In genomic region chr10:25000231-25001222, GRCm38 (mm10) we compare ENCODE assay signal across 17 mouse cellular contexts.
DNase-seq lines count a peak whose midpoint lies in the region; ATAC-seq and TF ChIP-seq lines count a peak whose summit lies in the region.
"Had no signal": no experiment of that assay in that cellular context is flagged by ENCODE, and none has a peak within 500 bp of the region (broad histone marks: within the 10 kb centered on the region; RNA-seq: fewer than 3 reads in every experiment).

No protein-coding gene starts in this region.

- TF ChIP-seq POLR2A in MEL (IDR thresholded peaks at IDR 0.05; ENCODE audit: control insufficient read depth in 1 of 2, insufficient read depth in 1 of 2, low read depth in 1 of 2, low read length in 2 of 2, poor library complexity in 1 of 2): no peak

- H3K4me1 ChIP-seq in liver, postnatal 0 days (ENCODE audit: insufficient read depth): no peaks in the 10 kb centered on the region
- peaks cover 0 to 7% of the 10 kb centered on the region in 2 experiments; a peak in 2 of 4 replicates for H3K4me1 ChIP-seq in MEL (ENCODE audit: control insufficient read depth in 1 of 2, insufficient read depth in 2 of 2, low read length in 2 of 2)
- H3K4me1 ChIP-seq in forebrain, postnatal 0 days (ENCODE audit: insufficient read depth): 0 out of 2 replicates have a peak, but pooled peaks cover 4% of the 10 kb centered on the region
- H3K4me1 ChIP-seq: limb, embryonic 12.5 days had no signal

- no peak for TF ChIP-seq RAD21 in MEL (IDR thresholded peaks at IDR 0.05; ENCODE audit: low read depth, low read length)

- ATAC-seq in liver, postnatal 0 days: no peak
- ATAC-seq in common myeloid progenitor, adult 5-6 weeks (replicated peaks; ENCODE audit: low read depth, poor library complexity, severe bottlenecking): peak; percentile 74
- ATAC-seq in forebrain, postnatal 0 days: peak; percentile 50
- ATAC-seq in granulocyte monocyte progenitor cell, adult 5-6 weeks (replicated peaks; ENCODE audit: poor library complexity, severe bottlenecking): no peak
- ATAC-seq: CD4-positive, CD25-positive, alpha-beta regulatory T cell, adult 4 months; intestine, embryonic 16.5 days; Patski had no signal

- no peaks in the 10 kb centered on the region for H3K27me3 ChIP-seq in liver, postnatal 0 days (ENCODE audit: insufficient read depth, low read length)
- H3K27me3 ChIP-seq in MEL (ENCODE audit: control insufficient read depth in 1 of 2, insufficient read depth in 2 of 2, low read length in 2 of 2): no peaks in the 10 kb centered on the region
- H3K27me3 ChIP-seq in forebrain, postnatal 0 days (ENCODE audit: insufficient read depth, low read length): no peaks in the 10 kb centered on the region
- H3K27me3 ChIP-seq: embryonic facial prominence, embryonic 13.5 days; limb, embryonic 12.5 days; Patski had no signal

- no peak for TF ChIP-seq CTCF in liver, postnatal 0 days (IDR thresholded peaks at IDR 0.05; ENCODE audit: low read depth)
- TF ChIP-seq CTCF in MEL (IDR thresholded peaks at IDR 0.05 in 2 of 3, conservative IDR thresholded peaks at IDR 0.05 in 1 of 3; ENCODE audit: control insufficient read depth in 1 of 3, insufficient read depth in 1 of 3, low read depth in 2 of 3, low read length in 3 of 3, poor library complexity in 1 of 3, severe bottlenecking in 1 of 3): no peak
- TF ChIP-seq CTCF in forebrain, postnatal 0 days (IDR thresholded peaks at IDR 0.05; ENCODE audit: low read depth): no peak

- DNase-seq in liver: peak; percentile 10
- no peak for DNase-seq in liver, postnatal 0 days
- DNase-seq in MEL (ENCODE audit: low read depth, low spot score): peak; percentile 57
- peak; percentile 42 for DNase-seq in forebrain, postnatal 0 days
- no peak for DNase-seq in cerebellum, adult 9-11 months
- no peak for DNase-seq in layer of hippocampus, postnatal 14 days (ENCODE audit: low spot score in 2 of 2)
- DNase-seq: cerebellum, adult 9-10 months; heart, adult 11 months; kidney, postnatal 10 days had no signal

- no peak overlapping the region for H3K9ac ChIP-seq in liver, postnatal 0 days (replicated peaks)
- peak overlapping the region; percentile 58 for H3K9ac ChIP-seq in MEL (ENCODE audit: control insufficient read depth, low read depth, low read length, poor library complexity, severe bottlenecking)
- no peak overlapping the region for H3K9ac ChIP-seq in forebrain, postnatal 0 days
- H3K9ac ChIP-seq: embryonic facial prominence, embryonic 13.5 days; limb, embryonic 12.5 days had no signal

- H3K4me3 ChIP-seq in liver, postnatal 0 days (ENCODE audit: low read depth, low read length): no peak overlapping the region
- peak overlapping the region in 1 of 2 experiments; percentile 13; a peak in 1 of 4 replicates for H3K4me3 ChIP-seq in MEL (ENCODE audit: control insufficient read depth in 1 of 2, insufficient read depth in 1 of 2, low read depth in 2 of 2, low read length in 2 of 2)
- no peak overlapping the region for H3K4me3 ChIP-seq in forebrain, postnatal 0 days (ENCODE audit: low read depth, low read length)
- H3K4me3 ChIP-seq: embryonic facial prominence, embryonic 13.5 days; limb, embryonic 12.5 days had no signal

- H3K36me3 ChIP-seq in liver, postnatal 0 days (replicated peaks; ENCODE audit: insufficient read depth, low read length): no peaks in the 10 kb centered on the region
- H3K36me3 ChIP-seq in MEL (ENCODE audit: control insufficient read depth in 1 of 2, insufficient read depth in 2 of 2, low read length in 2 of 2): peaks cover 0 to 2% of the 10 kb centered on the region in 2 experiments; a peak in 1 of 4 replicates
- no peaks in the 10 kb centered on the region for H3K36me3 ChIP-seq in forebrain, postnatal 0 days (ENCODE audit: insufficient read depth)
- H3K36me3 ChIP-seq: embryonic facial prominence, embryonic 13.5 days; limb, embryonic 12.5 days had no signal

- no peaks in the 10 kb centered on the region for H3K79me2 ChIP-seq in MEL (ENCODE audit: control insufficient read depth, insufficient read depth, low read length, poor library complexity)

- H3K4me2 ChIP-seq in liver, postnatal 0 days (ENCODE audit: low read depth, low read length): no peak overlapping the region
- H3K4me2 ChIP-seq in forebrain, postnatal 0 days (ENCODE audit: low read depth): no peak overlapping the region
- H3K4me2 ChIP-seq: embryonic facial prominence, embryonic 13.5 days; limb, embryonic 12.5 days had no signal

- no peak for TF ChIP-seq EP300 in liver, postnatal 0 days (IDR thresholded peaks at IDR 0.05; ENCODE audit: low read depth)
- no peak for TF ChIP-seq EP300 in MEL (IDR thresholded peaks at IDR 0.05; ENCODE audit: low read depth in 1 of 2, low read length in 2 of 2)

- H3K9me3 ChIP-seq in liver, postnatal 0 days (ENCODE audit: low read length): no peaks in the 10 kb centered on the region
- no peaks in the 10 kb centered on the region for H3K9me3 ChIP-seq in MEL (replicated peaks; ENCODE audit: insufficient read depth, low read length)
- no peaks in the 10 kb centered on the region for H3K9me3 ChIP-seq in forebrain, postnatal 0 days (ENCODE audit: low read length)
- H3K9me3 ChIP-seq: embryonic facial prominence, embryonic 13.5 days; limb, embryonic 12.5 days had no signal

- H3K27ac ChIP-seq in liver, postnatal 0 days (ENCODE audit: low read depth): no peak overlapping the region
- peak overlapping the region; percentile 30; the same call in 1 of the 2 replicates for H3K27ac ChIP-seq in MEL (ENCODE audit: control insufficient read depth, low read depth, low read length)
- H3K27ac ChIP-seq in forebrain, postnatal 0 days (ENCODE audit: low read depth, low read length): peak overlapping the region; percentile 59
- H3K27ac ChIP-seq: embryonic facial prominence, embryonic 13.5 days; limb, embryonic 12.5 days; macrophage had no signal

- WGBS in liver, postnatal 0 days (ENCODE audit: insufficient replicate concordance): 68% methylated on average over 20 of the region's 20 CpGs
- 69% methylated on average over 20 of the region's 20 CpGs for WGBS in forebrain, postnatal 0 days

TF ChIP-seq in MEL, 35 proteins besides CTCF, POLR2A, EP300 and RAD21:
- TF ChIP-seq NRF1 (IDR thresholded peaks at IDR 0.05; ENCODE audit: insufficient read depth, low read depth, low read length, poor library complexity, severe bottlenecking) (no peak), TCF12 (IDR thresholded peaks at IDR 0.05; ENCODE audit: low read depth, low read length) (no peak), ETS1 (IDR thresholded peaks at IDR 0.05; ENCODE audit: low read depth, low read length) (no peak), CHD1 (IDR thresholded peaks at IDR 0.05; ENCODE audit: low read depth, low read length) (no peak), JUND (IDR thresholded peaks at IDR 0.05; ENCODE audit: low read depth, low read length) (no peak), MAFK (IDR thresholded peaks at IDR 0.05; ENCODE audit: borderline replicate concordance, low read depth, low read length) (no peak), E2F4 (IDR thresholded peaks at IDR 0.05; ENCODE audit: borderline replicate concordance, low read depth, low read length) (no peak), CHD2 (IDR thresholded peaks at IDR 0.05; ENCODE audit: low read length) (no peak), MAX (IDR thresholded peaks at IDR 0.05; ENCODE audit: low read length) (no peak), SMC3 (IDR thresholded peaks at IDR 0.05; ENCODE audit: low read depth, low read length) (no peak), MYB (IDR thresholded peaks at IDR 0.05; ENCODE audit: low read depth, low read length) (no peak), ZNF384 (IDR thresholded peaks at IDR 0.05; ENCODE audit: low read depth, low read length) (no peak), ELF1 (IDR thresholded peaks at IDR 0.05; ENCODE audit: low read depth, low read length) (no peak), UBTF (IDR thresholded peaks at IDR 0.05; ENCODE audit: borderline replicate concordance, insufficient read depth, low read depth, low read length) (no peak), USF2 (IDR thresholded peaks at IDR 0.05; ENCODE audit: borderline replicate concordance in 1 of 2, insufficient read depth in 1 of 2, low read depth in 1 of 2, low read length in 2 of 2) (no peak), KAT2A (conservative IDR thresholded peaks at IDR 0.05; ENCODE audit: low read depth, low read length) (no peak), BHLHE40 (IDR thresholded peaks at IDR 0.05; ENCODE audit: borderline replicate concordance, low read depth, low read length) (no peak), ZMIZ1 (IDR thresholded peaks at IDR 0.05; ENCODE audit: low read depth, low read length) (no peak)
TF ChIP-seq in MEL: peak in this region for 0.

Comparison
In these comparisons a context has a peak if more than half of its experiments do, and no peak if none do; other contexts are left out.
1. DNase-seq: peak in liver (single experiment), MEL (single experiment) and forebrain, postnatal 0 days (single experiment); none in liver, postnatal 0 days (single experiment), cerebellum, adult 9-11 months (single experiment) and layer of hippocampus, postnatal 14 days (0 of 2).
2. ATAC-seq: peak in common myeloid progenitor, adult 5-6 weeks (single experiment) and forebrain, postnatal 0 days (single experiment); none in liver, postnatal 0 days (single experiment) and granulocyte monocyte progenitor cell, adult 5-6 weeks (single experiment).